Mouse (Mus musculus) 416B (cell line): ENCODE data around the gene Gm10486.
"Not testable (repeated sequence)": the region's sequence is repeated elsewhere in the genome, so short reads cannot be mapped to it uniquely, and the experiment has no call there.

Experiments
- DNase-seq: peaks from one replicate; pipeline ENCODE4 v3.0.0; 2011; ENCODE audit warnings: low read depth

The Gm10486 gene

GRCm38 (mm10) chrX:35067084-35067483 lies at the start of gene Gm10486:
TSS of gene Gm10486 (plus strand) at chrX:35067384.
- DNase-seq, result not testable (repeated sequence)
